Mouse (Mus musculus) stomach, postnatal 0 days (tissue): ENCODE measurements around the gene 4833427G06Rik.

Experiments
- CTCF ChIP-seq: IDR thresholded peaks from 2 replicates; pipeline ENCODE4 v1.5.1; 2016; ENCODE audit warnings: antibody characterized with exemption, low read depth, mild to moderate bottlenecking, moderate library complexity
- EP300 ChIP-seq: optimal IDR thresholded peaks from 2 replicates; pipeline ENCODE3; 2016; ENCODE audit warnings: antibody characterized with exemption

GRCm38 (mm10) chr9:51052180-51052579 is 49.7 kb downstream of the 4833427G06Rik start:
- TF ChIP-seq CTCF (peak; percentile 69), EP300 (no peak)
